Mouse (Mus musculus) CD8-positive naive resting alpha-beta T cell, adult 2 months (primary cell): ENCODE data around the gene Spsb3.

Source experiments
- DNase-seq, 2 experiments: peaks; one replicate each; pipeline ENCODE4 v3.0.0; 2022; ENCODE audit warnings: low read depth in 2 of 2, low spot score in 2 of 2

The Spsb3 gene

GRCm38 (mm10) chr17:24873695-24874404, 12.6 kb upstream of the Spsb3 start:
- no peak for DNase-seq

- no peak for DNase-seq
Observed at GRCm38 (mm10) chr17:24874405-24874745, 12.1 kb upstream of the Spsb3 start.

- DNase-seq: no peak
Observed at GRCm38 (mm10) chr17:24874989-24875388, 11.5 kb upstream of the Spsb3 start.

GRCm38 (mm10) chr17:24877336-24878116, 8.9 kb upstream of the Spsb3 start:
- no peak for DNase-seq

GRCm38 (mm10) chr17:24878117-24878397, 8.4 kb upstream of the Spsb3 start:
- DNase-seq: no peak

GRCm38 (mm10) chr17:24878531-24878930, 7.9 kb upstream of the Spsb3 start:
- no peak for DNase-seq

GRCm38 (mm10) chr17:24881738-24882440, 4.6 kb upstream of the Spsb3 start:
- DNase-seq: no peak

GRCm38 (mm10) chr17:24884391-24884790, 2.1 kb upstream of the Spsb3 start:
- DNase-seq: no peak

GRCm38 (mm10) chr17:24885356-24886133, 898 bp upstream of the Spsb3 start:
- no peak for DNase-seq

- no peak for DNase-seq
Observed at GRCm38 (mm10) chr17:24886932-24887271, 459 bp downstream of the Spsb3 start.

GRCm38 (mm10) chr17:24887291-24888080, 1.0 kb downstream of the Spsb3 start:
- DNase-seq: no peak

- no peak for DNase-seq
Observed at GRCm38 (mm10) chr17:24888862-24889261, 2.4 kb downstream of the Spsb3 start.

- no peak for DNase-seq
Observed at GRCm38 (mm10) chr17:24890151-24891092, 4.0 kb downstream of the Spsb3 start.

- no peak for DNase-seq
Observed at GRCm38 (mm10) chr17:24891321-24891720, 4.9 kb downstream of the Spsb3 start.

- DNase-seq: no peak
Observed at GRCm38 (mm10) chr17:24892785-24893184, 6.3 kb downstream of the Spsb3 start.

- no peak for DNase-seq
Observed at GRCm38 (mm10) chr17:24893276-24893675, 6.8 kb downstream of the Spsb3 start.

GRCm38 (mm10) chr17:24894061-24894994, 7.9 kb downstream of the Spsb3 start:
- no peak for DNase-seq

GRCm38 (mm10) chr17:24894995-24895547, 8.6 kb downstream of the Spsb3 start, which contains the start of the genes Eme2 and Mrps34:
Eme2 (minus strand) TSS chr17:24895087.
Mrps34 (plus strand) TSS chr17:24895116.
- peak; percentile 67 to 69 for DNase-seq
